In the genomic region with DNA sequence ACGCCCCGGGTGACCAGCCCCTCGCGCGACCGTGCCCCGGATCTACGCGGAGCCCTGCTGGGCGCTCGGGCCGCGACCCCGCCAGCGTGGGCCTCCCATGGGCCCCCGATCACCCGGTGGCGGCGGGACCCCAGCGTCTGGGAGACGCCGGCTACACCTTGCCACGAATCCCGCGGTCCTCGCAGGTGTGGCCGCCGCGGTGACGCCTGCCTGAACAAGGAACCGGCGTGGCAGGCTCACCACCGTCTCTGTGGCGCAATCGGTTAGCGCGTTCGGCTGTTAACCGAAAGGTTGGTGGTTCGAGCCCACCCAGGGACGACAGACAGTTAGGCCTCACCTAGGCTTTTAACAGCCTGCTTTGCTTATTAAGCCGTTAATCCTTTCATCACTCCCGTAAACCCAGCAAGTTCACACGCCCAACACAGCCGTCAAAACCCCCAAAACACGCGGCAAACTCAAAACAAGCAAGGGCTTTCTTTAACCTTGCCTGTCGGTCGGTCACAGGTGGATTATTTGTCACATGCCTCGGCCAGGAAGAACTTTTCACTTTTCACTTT, we compare ENCODE assay signal across 8 mouse cellular contexts. TPM values are rescaled to one million over a fixed set of nuclear protein-coding genes. Genes with fewer than 3 reads are reported as not detected.
"Had no signal": no experiment of that assay in that cellular context is flagged by ENCODE, and none has a peak within 500 bp of the region (broad histone marks: within the 10 kb centered on the region; RNA-seq: fewer than 3 reads in every experiment).

No protein-coding gene starts in this region.

RNA-seq across cellular contexts. Expression of a gene that starts 0.8 kb away (rescaled TPM):
- total RNA-seq: layer of hippocampus, adult 2 months; layer of hippocampus, postnatal 10 days; left cerebral cortex, postnatal 36 days had no signal
- polyA plus RNA-seq: limb, embryonic 12.5 days; midbrain, embryonic 12.5 days; midbrain, embryonic 16.5 days; neural tube, embryonic 14.5 days; spleen, adult 2 months had no signal
